Mouse (Mus musculus) erythroblast, embryonic 14.5 days (primary cell): Measurements from ENCODE around the gene Fgfr2.

Experiments used
- GATA1 ChIP-seq: IDR thresholded peaks from 2 replicates; pipeline ENCODE4 v1.6.1; 2012; ENCODE audit warnings: low read length, inconsistent platforms, mixed read lengths
- TAL1 ChIP-seq: IDR thresholded peaks from 3 replicates; pipeline ENCODE4 v1.6.1; 2012; ENCODE audit warnings: low read length, inconsistent platforms, mixed read lengths

GRCm38 (mm10) chr7:132273741-132274513 lies 849.2 kb downstream of the Fgfr2 start:
- TF ChIP-seq GATA1 = no peak
- no peak for TF ChIP-seq TAL1
